Mouse (Mus musculus): Measurements from ENCODE around the gene Fbxw10. TPM values are rescaled to one million over a fixed set of nuclear protein-coding genes. Genes with fewer than 3 reads are reported as not detected.

The Fbxw10 gene
- 4.4 and 6.5 TPM in 2 replicates for total RNA-seq (2017)

GRCm38 (mm10) chr11:62846961-62847654, at the start of gene Fbxw10:
Gene Fbxw10, plus strand, starts transcription at chr11:62847069.
- peak; percentile 68 to 92 for ATAC-seq (replicated peaks in 1 of 2; ENCODE audit: insufficient read depth in 1 of 2, low FRiP score in 2 of 2, low TSS enrichment in 1 of 2, low read depth in 1 of 2, poor library complexity in 2 of 2, severe bottlenecking in 2 of 2)

- no peak for ATAC-seq (replicated peaks in 1 of 2; ENCODE audit: insufficient read depth in 1 of 2, low FRiP score in 2 of 2, low TSS enrichment in 1 of 2, low read depth in 1 of 2, poor library complexity in 2 of 2, severe bottlenecking in 2 of 2)
These were observed 42.8 kb upstream of the Fbxw10 start for GRCm38 (mm10) chr11:62804119-62804518.

- ATAC-seq (replicated peaks in 1 of 2; ENCODE audit: insufficient read depth in 1 of 2, low FRiP score in 2 of 2, low TSS enrichment in 1 of 2, low read depth in 1 of 2, poor library complexity in 2 of 2, severe bottlenecking in 2 of 2) = no peak
These were observed 38.9 kb upstream of the Fbxw10 start for GRCm38 (mm10) chr11:62807965-62808364.

GRCm38 (mm10) chr11:62809201-62809600, 37.7 kb upstream of the Fbxw10 start:
- ATAC-seq (replicated peaks in 1 of 2; ENCODE audit: insufficient read depth in 1 of 2, low FRiP score in 2 of 2, low TSS enrichment in 1 of 2, low read depth in 1 of 2, poor library complexity in 2 of 2, severe bottlenecking in 2 of 2) = peak in 1 of 2 experiments; percentile 32; a peak in 1 of 4 replicates

GRCm38 (mm10) chr11:62812268-62812667, 34.6 kb upstream of the Fbxw10 start:
- ATAC-seq (replicated peaks in 1 of 2; ENCODE audit: insufficient read depth in 1 of 2, low FRiP score in 2 of 2, low TSS enrichment in 1 of 2, low read depth in 1 of 2, poor library complexity in 2 of 2, severe bottlenecking in 2 of 2) = no peak

GRCm38 (mm10) chr11:62813497-62813896, 33.4 kb upstream of the Fbxw10 start:
- no peak for ATAC-seq (replicated peaks in 1 of 2; ENCODE audit: insufficient read depth in 1 of 2, low FRiP score in 2 of 2, low TSS enrichment in 1 of 2, low read depth in 1 of 2, poor library complexity in 2 of 2, severe bottlenecking in 2 of 2)

GRCm38 (mm10) chr11:62813970-62814624, 32.8 kb upstream of the Fbxw10 start:
- ATAC-seq (replicated peaks in 1 of 2; ENCODE audit: insufficient read depth in 1 of 2, low FRiP score in 2 of 2, low TSS enrichment in 1 of 2, low read depth in 1 of 2, poor library complexity in 2 of 2, severe bottlenecking in 2 of 2) = no peak

- no peak for ATAC-seq (replicated peaks in 1 of 2; ENCODE audit: insufficient read depth in 1 of 2, low FRiP score in 2 of 2, low TSS enrichment in 1 of 2, low read depth in 1 of 2, poor library complexity in 2 of 2, severe bottlenecking in 2 of 2)
These were observed 32.2 kb upstream of the Fbxw10 start for GRCm38 (mm10) chr11:62814625-62815024.

- no peak for ATAC-seq (replicated peaks in 1 of 2; ENCODE audit: insufficient read depth in 1 of 2, low FRiP score in 2 of 2, low TSS enrichment in 1 of 2, low read depth in 1 of 2, poor library complexity in 2 of 2, severe bottlenecking in 2 of 2)
These were observed 31.4 kb upstream of the Fbxw10 start for GRCm38 (mm10) chr11:62815438-62815837.

GRCm38 (mm10) chr11:62816591-62816990, 30.3 kb upstream of the Fbxw10 start:
- ATAC-seq (replicated peaks in 1 of 2; ENCODE audit: insufficient read depth in 1 of 2, low FRiP score in 2 of 2, low TSS enrichment in 1 of 2, low read depth in 1 of 2, poor library complexity in 2 of 2, severe bottlenecking in 2 of 2) = no peak

GRCm38 (mm10) chr11:62819059-62819686, 27.7 kb upstream of the Fbxw10 start:
- ATAC-seq (replicated peaks in 1 of 2; ENCODE audit: insufficient read depth in 1 of 2, low FRiP score in 2 of 2, low TSS enrichment in 1 of 2, low read depth in 1 of 2, poor library complexity in 2 of 2, severe bottlenecking in 2 of 2) = no peak

- ATAC-seq (replicated peaks in 1 of 2; ENCODE audit: insufficient read depth in 1 of 2, low FRiP score in 2 of 2, low TSS enrichment in 1 of 2, low read depth in 1 of 2, poor library complexity in 2 of 2, severe bottlenecking in 2 of 2) = peak; percentile 69 to 78
These were observed 26.8 kb upstream of the Fbxw10 start, which contains the start of gene Trim16 for GRCm38 (mm10) chr11:62820059-62820541. Gene Trim16, plus strand, starts transcription at chr11:62820231.

GRCm38 (mm10) chr11:62820661-62821437, 26.0 kb upstream of the Fbxw10 start:
- peak; percentile 18 to 31 for ATAC-seq (replicated peaks in 1 of 2; ENCODE audit: insufficient read depth in 1 of 2, low FRiP score in 2 of 2, low TSS enrichment in 1 of 2, low read depth in 1 of 2, poor library complexity in 2 of 2, severe bottlenecking in 2 of 2)

- ATAC-seq (replicated peaks in 1 of 2; ENCODE audit: insufficient read depth in 1 of 2, low FRiP score in 2 of 2, low TSS enrichment in 1 of 2, low read depth in 1 of 2, poor library complexity in 2 of 2, severe bottlenecking in 2 of 2) = peak; percentile 28 to 39; a peak in 2 of 4 replicates
These were observed 25.0 kb upstream of the Fbxw10 start for GRCm38 (mm10) chr11:62821893-62822292.

GRCm38 (mm10) chr11:62824211-62824610, 22.7 kb upstream of the Fbxw10 start:
- no peak for ATAC-seq (replicated peaks in 1 of 2; ENCODE audit: insufficient read depth in 1 of 2, low FRiP score in 2 of 2, low TSS enrichment in 1 of 2, low read depth in 1 of 2, poor library complexity in 2 of 2, severe bottlenecking in 2 of 2)

- ATAC-seq (replicated peaks in 1 of 2; ENCODE audit: insufficient read depth in 1 of 2, low FRiP score in 2 of 2, low TSS enrichment in 1 of 2, low read depth in 1 of 2, poor library complexity in 2 of 2, severe bottlenecking in 2 of 2) = no peak
These were observed 21.4 kb upstream of the Fbxw10 start for GRCm38 (mm10) chr11:62825222-62826105.
